Mouse (Mus musculus) adrenal gland, postnatal 25 days (tissue): Measurements from ENCODE around the gene Ncbp3. TPM values are rescaled to one million over a fixed set of nuclear protein-coding genes. Genes with fewer than 3 reads are reported as not detected.
A peak's percentile ranks its signal among the peaks of the same experiment; 100 is the strongest.

Experiments
- DNase-seq: peaks from one replicate; pipeline ENCODE4 v3.0.0; 2021; ENCODE audit warnings: mixed read lengths
- total RNA-seq: library from RNA; stranded (reverse); gene quantifications from 2 replicates; pipeline ENCODE4 v1.2.3, GENCODE M21; 2021

Gene Ncbp3
- total RNA-seq, 1 experiment from 2014 or later = 15.1 TPM

- no peak for DNase-seq
These were observed 37.8 kb downstream of the Ncbp3 start for GRCm38 (mm10) chr11:73085391-73085790.

- DNase-seq = no peak
These were observed 40.3 kb downstream of the Ncbp3 start for GRCm38 (mm10) chr11:73087700-73088480.

DNA sequence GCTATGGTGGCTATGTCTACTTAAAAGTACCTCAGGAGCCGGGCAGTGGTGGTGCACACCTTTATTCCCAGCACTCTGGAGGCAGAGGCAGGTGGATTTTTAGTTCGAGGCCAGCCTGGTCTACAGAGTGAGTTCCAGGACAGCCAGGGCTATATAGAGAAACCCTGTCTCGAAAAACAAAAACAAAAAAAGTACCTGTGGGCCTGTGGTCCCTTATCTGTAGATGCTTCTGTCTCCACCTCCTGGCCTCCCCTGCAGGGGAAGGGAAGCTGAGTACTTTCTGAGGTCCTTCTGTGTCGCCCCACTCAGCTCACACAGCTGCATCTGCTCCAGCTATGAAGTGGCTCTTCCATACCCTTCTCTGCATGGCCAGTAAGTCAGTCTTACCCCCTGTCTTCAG is 42.7 kb downstream of the Ncbp3 start, which contains the start of gene Itgae:
Itgae (plus strand) TSS at position 301 of the 400 bp plus-strand sequence.
- no peak for DNase-seq

DNA sequence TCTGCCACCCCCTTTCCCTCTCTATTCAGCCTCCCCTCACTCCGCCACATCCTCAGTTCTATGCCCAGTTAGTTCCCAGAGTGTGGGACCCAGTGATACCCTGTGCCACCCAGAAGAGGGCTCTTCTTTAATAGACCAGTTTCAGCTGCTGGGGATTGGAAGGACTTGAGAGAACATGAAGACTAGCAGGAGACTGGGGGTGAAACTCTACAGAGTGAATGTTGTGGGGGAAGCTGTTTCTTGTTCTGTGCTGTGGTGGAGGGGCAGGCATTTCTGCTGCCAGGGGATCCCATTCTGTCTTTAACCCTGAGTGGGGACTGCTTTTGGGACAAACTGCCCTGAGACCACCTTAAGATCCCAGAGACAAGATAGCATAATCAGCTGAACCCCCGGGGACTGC is 43.2 kb downstream of the Ncbp3 start:
- DNase-seq = no peak

DNA sequence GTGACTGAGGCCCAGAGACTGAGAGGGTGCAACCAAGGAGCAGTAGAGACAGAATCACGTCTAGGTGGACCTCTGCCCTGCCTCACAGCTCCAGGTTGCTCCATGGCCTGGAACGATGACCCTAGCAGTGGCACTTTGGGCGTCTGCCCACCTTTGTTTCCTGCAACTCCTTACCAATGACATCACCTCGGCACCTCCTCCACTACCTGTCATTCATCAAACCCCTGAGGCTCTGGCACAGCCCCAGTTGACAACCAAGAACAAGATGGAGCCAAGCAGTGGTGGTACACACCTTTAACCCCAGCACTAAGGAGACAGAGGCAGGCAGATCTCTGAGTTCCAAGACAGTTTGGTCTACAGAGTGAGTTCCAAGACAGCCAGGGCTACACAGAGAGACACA is 44.5 kb downstream of the Ncbp3 start:
- no peak for DNase-seq

DNA sequence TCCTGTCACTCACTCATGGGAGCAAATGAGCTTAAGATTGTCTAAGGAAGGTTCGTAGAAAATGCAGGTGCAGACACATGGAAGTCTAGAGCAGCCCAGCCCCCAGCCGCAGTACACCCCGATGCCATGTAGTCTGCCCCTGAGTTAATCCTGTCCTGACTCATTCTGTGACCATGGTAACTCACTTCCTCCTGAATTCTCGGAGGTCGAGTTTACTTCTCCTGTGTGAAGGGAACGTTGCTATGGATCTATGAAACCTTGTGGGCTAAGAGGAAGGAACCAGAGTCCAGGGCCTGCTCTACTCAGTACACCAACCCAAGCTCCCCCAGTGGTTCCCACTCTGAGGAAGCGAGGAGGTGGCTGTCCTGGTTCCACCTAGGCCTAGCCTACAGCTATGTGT is 45.3 kb downstream of the Ncbp3 start:
- no peak for DNase-seq

DNA sequence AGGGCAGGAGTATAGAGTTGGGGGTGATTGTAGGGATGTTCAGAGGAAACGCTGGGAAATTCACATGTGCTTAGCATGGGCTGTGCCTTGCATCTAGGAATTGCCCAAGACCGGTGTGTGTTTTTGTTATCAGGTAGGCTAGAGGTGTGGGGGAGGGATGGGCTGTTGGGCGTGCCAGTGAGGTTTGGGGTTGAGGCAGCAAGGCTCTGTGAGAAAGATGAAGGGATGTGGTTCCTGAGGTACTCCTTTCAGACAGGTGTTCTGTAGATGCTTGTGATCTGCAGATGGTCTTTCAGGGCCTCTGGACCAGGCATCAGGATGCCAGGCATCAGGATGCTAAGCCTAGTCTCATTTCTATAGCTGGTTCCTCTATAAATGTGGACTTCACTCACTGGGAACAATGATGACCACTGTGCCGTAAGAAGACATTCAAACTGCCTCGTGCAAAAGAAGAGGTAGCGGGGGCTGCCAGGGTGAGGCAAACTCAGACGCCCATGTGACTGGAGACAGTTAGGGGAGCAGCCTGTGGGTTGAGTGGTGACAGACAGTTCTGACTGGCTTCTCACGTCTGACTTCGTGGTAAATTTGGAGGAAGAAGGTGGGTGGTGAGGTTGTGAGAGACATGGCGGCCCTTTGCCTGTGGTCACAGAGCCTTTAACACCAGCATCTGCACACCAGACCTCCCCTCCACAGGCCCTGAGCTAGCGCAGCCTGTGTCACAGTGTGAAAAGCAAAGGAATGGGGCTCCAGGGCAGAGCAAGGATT is 46.8 kb downstream of the Ncbp3 start:
- DNase-seq = no peak

DNA sequence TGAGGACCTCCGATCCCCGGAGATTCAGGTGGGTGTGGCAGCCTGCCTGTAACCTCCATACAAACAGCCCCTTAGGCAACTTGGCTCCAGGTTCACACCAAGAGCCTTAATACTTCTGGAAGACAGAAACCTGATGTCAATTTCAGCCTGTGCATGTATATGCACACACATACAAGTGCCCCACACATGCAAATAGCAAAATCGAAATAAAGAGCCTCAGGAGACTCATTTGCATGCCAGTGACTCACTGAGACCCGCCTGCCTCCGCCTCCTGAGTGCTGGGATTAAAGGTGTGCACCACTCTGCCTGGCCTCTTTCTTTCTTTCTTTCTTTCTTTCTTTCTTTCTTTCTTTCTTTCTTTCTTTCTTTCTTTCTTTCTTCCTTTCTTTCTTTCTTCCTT is 51.3 kb downstream of the Ncbp3 start:
- no peak for DNase-seq

DNA sequence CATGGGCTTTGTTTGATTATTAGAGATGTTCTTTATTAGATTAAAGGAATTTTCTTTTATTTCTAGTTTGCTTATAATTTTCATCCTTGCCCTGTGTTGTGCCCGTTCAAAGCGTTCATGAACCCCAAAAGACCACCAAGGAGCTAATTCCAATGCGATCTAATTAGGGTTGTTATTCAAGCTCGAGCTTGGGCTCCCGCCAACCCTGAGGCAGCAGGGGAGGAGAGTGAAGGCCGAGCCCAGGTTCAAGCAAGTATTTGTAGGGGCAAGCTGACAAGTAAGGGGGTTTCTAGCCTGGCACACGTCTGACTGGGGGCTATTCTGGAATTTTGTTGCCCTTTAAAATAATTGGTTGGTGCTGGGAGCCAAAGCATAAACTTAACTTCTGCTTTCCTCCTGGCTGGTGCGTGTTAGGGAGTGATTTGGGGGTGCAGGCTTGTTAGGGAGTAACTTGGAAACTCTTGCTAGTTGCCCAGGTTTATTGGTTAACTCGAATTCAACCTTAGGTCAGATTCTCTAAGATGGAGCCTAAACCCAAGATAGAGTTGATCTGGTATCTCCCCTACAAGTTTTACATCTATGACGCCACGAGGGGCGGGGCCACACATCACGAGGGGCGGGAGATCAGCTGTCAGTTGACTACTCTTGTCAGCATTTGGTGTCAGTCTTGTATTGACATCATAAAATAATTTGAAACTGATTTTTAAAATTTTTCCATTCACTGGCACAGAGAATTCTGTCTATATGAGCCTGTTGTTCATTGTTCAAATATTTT is 52.6 kb downstream of the Ncbp3 start:
- DNase-seq = no peak

- no peak for DNase-seq
These were observed 53.7 kb downstream of the Ncbp3 start for GRCm38 (mm10) chr11:73101308-73101707.

GRCm38 (mm10) chr11:73105246-73105645 is 57.7 kb downstream of the Ncbp3 start:
- DNase-seq = no peak

DNA sequence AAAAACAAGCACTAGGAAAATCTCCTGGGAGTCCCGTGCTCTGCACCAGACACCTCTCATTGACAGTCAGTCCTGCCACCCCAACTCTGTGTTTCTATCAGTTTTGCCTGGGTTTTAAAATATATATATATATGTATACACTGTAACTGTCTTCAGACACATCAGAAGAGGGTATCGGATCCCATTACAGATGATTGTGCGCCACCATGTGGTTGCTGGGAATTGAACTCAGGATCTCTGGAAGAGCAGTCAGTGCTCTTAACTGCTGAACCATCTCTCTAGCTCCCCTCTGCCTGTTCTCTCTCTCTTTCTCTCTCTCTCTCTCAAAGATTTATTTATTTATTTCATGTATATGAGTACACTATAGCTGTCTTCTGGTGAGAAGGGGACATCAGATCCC is 59.8 kb downstream of the Ncbp3 start:
- DNase-seq = peak; percentile 48

GRCm38 (mm10) chr11:73108195-73108897 is 60.8 kb downstream of the Ncbp3 start:
- DNase-seq = no peak

GRCm38 (mm10) chr11:73108898-73109625 is 61.5 kb downstream of the Ncbp3 start:
- DNase-seq = no peak

GRCm38 (mm10) chr11:73109941-73110340 is 62.4 kb downstream of the Ncbp3 start:
- no peak for DNase-seq

- DNase-seq = no peak
These were observed 63.8 kb downstream of the Ncbp3 start for GRCm38 (mm10) chr11:73111414-73111813.

GRCm38 (mm10) chr11:73126495-73126894 is 78.9 kb downstream of the Ncbp3 start:
- DNase-seq = no peak

GRCm38 (mm10) chr11:73131020-73131419 is 83.4 kb downstream of the Ncbp3 start:
- no peak for DNase-seq

DNA sequence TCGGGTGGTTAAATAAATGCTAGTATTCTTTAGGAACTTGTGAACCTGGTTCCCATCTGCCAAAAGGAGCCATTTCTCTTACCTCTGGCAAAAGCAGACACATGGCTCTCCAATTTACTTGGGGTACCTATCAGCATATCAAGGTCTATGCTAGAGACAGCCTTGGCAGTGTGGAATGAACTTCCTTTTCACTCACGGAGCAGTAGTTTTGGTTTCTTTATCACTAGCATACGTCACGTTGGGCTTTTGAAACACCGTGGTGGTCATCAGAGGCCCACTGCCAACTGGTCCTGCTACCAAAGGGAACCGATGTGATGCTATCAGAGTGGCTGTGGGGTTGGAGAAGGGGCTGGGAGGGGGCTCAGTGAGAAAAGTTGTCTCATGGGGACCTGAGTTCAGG is 85.4 kb downstream of the Ncbp3 start:
- DNase-seq = no peak

GRCm38 (mm10) chr11:73134222-73134621 is 86.6 kb downstream of the Ncbp3 start:
- no peak for DNase-seq

DNA sequence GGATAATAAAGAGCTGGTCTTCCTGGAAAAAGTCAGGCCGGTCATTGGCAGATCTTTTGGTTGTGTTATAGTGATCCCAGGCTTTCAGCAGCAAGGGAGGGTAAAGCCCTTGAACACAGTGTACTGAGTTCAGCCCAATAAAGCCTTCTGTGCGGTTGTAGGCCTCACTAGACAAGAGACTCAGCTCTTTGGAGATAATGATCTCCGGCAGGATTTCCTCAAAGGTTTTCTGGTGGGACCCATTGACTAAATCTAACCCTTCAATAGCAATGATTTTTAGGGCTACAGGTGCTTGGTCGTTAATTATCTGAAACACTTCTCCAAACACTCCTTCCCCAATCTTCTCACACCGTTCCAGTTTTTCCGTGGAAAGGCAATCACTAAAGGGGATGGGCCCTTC is 89.0 kb downstream of the Ncbp3 start:
- no peak for DNase-seq

DNA sequence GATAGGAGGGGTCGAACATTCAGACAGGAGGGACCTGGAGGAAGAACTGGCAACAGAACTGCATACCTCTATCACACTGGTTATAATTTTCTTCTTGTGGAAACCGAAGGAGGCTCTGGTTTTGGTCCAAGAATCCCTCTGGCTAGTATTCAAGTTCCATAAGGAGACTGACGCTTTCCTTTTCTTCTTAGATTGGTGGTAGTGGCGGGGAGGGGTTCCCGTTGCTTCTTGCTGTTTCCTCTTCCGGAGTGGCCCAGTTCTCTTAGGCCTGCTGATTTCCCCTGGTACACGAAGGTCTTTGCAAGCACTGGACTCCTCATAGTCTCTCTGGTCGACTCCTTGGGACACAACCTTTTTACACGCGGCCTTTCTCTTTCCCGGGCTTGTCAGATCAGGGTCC is 89.5 kb downstream of the Ncbp3 start:
- no peak for DNase-seq
